Mouse (Mus musculus): ENCODE measurements at regions not wholly inside any gene's neighbourhood (a gene's known extent, or its start where the extent isn't known, plus 50 kb on each side); places are given as distances from the start of the nearest gene placed in this dataset.

DNA sequence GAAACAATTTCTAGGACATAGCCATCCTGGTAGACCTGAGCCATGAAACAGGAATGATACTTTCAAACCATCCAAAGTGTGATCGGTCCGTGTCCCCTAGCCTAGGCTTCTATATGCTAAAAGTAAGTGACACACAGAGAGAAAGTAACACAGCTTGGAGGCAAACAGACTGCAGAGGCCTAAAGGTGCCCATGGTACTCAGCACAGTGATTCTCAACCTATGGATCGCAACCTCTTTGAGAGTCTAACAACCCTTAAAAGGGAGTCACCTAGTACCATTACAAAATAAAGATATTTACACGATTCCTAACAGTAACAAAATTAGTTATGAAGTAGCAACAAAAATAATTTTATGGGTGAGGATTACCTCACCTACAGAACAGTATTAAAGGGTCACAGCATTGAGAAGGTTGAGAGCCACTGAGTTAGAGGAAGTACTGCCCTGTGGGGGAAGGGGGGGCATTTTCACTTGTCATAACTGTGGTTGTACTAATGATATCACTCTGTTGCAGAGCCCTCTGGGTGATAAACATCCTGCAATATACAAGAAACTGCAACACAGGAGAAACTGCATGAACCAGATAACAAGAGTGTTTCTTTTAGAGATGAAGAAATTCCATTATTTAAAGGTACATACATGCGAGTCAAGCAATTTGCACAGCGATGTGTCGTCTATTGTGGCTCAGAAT, 308.8 kb downstream of the Fam49a start:
- TF ChIP-seq CTCF (IDR thresholded peaks at IDR 0.05; ENCODE audit: borderline replicate concordance, insufficient read depth, low read depth, low read length) (no peak), POLR2A (IDR thresholded peaks at IDR 0.05; ENCODE audit: borderline replicate concordance, insufficient read depth, low read length) (no peak)

All from cerebellum, adult 2 months (tissue).